Mouse (Mus musculus) T-helper 1 cell (primary cell): ENCODE results near the gene Foxq1.

Experiments
- in situ Hi-C: fragments of 300-600 bp; cut with MboI, MseI; formaldehyde crosslinking; loops from one replicate; pipeline ENCODE4 v1.15.1; 2025; ENCODE audit warnings: high pct_unique_total_duplicates

The Foxq1 gene

DNA sequence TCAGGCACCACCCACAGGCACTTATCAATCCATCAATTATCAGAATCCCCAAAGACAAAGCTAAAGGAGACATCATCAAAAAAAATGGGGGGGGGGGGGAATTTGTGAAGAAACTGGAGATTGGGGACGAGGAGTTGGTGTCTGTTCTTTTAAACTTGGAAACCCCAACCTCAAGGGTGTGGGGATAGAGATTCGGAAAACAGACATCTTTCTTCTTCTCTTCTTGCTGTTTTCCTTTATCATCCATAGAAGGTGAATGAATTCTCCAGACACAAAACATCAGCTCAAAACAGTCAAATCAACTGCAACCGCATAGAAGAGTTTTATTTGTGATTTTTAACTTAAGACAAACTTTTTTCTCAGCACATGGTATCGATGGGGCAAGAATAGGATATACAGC, at the start of gene Foxq1:
TSS of gene Foxq1 (plus strand) at position 301 of the 400 bp plus-strand sequence.
- in situ Hi-C loops = loop anchor here (10.0 to 25.0 kb wide), 2 partner anchors 844 to 1239 kb away; no protein-coding TSS in a partner anchor

DNA sequence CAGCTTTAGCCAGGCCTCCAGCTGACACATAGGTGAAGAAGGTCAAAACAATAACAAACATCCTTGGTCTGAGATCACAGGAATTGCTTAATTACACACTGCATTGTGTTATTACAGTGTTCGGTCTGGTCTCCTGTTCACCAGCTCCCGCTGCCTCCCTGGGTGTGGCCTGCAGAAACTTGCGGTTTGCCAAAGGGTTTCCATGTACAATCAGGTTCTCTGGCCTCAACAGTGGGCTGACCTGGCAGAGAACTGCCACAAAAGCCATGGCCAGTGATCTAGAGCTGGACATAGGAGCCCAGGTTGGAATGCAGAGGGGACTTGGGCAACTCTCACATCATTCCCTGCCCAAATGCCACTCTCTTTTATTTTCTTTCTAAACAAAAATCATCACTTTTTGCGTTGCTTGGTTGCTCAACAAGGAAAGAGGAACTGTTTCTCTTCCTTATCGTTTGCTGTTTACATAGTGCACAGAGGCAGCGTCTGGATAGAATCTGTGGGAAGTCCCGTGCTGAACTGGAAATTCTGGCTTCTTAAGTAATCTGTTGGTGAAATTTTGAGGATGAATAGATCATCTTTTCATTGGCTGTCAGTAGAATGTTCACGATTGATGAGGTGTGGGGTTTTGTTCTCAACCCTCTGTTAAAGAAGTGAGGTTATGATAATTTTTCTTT, 49.3 kb upstream of the Foxq1 start:
- in situ Hi-C loops = no loop called here

DNA sequence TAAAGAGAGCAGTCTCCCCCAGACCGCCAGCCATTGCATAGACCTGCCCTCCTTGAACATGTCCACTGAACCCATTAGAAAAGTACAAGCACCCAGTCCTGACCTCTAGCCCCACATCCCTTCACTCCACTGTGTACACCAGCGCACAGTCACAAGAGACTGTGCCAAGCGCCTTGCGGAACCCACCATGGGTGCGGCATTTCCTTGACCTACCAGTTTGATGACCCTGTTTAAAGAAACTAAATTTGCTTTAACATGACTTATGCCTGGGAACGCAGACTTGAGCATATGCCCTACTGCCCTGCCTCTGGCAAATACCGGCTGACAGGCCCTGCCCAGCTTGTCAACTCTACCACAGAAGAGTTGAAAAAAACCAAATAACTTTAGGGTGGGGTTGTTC, 40.7 kb upstream of the Foxq1 start:
- in situ Hi-C loops = no loop called here

DNA sequence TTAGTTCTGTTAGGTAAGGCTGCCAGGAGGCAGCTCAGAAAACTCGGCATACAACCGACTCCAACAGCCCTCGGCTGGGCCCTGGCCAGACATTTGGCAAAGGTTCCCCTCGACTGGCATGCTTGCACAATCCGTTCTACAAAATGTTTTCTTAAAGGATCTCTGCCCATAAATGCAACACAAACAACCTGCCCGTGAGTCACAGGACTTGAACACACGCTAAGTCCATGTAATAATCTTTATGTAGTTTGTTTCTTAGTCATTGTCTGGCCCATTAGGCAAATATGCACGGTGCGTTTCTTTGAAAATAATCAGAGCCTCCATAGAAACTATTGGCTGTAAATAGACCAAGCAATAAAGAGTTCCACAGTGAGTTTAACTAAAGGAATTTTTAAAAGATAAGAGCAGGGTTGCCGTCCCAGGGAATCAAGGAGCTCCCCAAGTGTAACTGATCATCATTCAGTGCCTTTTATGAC, 37.5 kb upstream of the Foxq1 start:
- in situ Hi-C loops = no loop called here

DNA sequence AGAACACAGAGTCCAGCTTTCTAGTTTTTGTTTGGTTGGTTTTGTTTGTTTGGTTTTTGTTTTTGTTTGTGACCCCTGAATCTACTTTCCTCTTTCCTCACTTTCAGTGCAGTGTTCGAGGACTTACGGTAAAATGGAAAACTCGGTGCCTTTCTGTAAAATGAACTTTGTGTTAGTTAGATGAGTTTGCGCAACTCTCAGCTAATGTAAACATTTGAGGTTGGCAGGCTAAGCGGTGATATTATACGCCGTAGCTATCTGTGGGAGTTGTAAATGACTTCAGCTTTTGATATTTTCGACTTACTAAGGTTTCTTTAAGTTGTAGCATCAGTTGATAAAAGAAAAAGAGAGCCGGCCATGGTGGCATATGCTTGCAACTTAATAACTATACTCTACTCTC, 37.0 kb upstream of the Foxq1 start:
- in situ Hi-C loops = no loop called here

DNA sequence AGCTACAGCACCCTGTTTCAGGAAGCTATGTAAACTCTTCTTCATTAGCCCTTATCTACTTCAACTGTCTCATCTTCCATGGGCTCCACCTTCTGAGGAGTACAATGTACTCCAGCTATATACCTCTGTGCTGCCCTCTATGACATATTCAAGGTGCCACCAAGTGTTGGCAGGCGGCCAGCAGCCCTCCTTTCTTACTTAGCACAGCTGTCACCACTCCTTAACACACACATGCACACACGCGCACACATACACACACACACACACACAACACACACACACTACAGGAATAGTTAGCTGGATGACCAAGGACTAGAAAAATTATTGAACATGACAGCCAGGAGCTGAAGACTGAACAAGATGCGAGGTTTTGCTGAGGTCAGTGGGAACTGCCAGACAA, 31.0 kb upstream of the Foxq1 start:
- in situ Hi-C loops = no loop called here

DNA sequence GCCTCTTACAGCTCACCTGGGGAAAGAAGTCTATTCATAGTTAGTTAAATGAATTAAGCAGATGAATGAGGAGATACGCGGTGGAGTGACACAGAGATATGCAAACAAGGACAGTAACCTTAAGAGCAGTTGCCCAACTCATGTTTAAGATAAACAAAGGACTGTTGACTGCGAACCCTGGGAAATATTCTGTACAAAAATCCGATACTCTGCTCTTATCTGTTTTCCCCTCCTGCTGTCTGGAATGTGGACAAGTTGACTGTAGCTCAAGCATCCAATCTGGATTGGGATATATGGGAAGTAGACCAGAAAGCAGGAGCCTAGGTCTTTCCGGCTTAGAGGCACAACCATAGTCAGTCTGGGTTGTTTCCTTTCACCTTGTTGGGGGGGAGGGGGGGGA, 24.7 kb upstream of the Foxq1 start:
- in situ Hi-C loops = no loop called here

DNA sequence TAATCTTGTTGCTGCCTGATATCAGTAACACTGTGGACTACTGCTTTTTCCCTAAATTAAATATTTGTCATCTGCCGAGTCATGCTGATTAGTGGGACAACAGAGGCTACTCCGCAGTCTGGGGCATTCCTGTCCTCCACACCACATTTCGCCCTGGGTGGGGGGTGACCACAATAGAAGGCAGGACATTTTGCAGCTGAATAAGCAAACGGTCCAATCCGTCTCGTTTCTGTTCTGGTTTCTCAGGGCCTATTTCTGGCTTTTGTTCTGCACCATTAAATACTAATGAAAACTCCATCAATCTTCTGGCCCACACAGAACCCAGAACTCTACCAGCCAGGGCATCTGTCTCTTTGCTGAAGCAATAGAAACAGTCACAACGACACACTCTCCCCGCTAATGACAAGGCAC, 24.3 kb upstream of the Foxq1 start:
- in situ Hi-C loops = no loop called here

DNA sequence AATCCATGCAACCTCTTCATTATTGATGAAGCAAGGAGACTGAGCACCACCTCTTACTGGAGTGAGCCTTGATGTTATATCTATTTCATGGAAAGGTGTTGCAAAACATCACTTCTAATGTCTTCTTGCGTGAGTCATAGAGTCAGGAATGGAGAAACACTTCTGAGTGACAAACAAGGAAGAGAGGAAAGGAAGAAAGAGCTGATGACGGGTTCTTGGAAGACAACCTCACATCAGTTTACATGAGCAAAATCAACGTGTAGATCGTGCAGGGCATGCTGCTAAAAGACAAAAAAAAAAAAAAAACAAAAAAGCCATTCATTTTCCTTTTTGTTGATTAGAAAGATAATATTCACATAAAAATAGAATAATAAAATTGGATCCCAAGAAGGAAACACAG, 21.2 kb upstream of the Foxq1 start:
- in situ Hi-C loops = no loop called here

DNA sequence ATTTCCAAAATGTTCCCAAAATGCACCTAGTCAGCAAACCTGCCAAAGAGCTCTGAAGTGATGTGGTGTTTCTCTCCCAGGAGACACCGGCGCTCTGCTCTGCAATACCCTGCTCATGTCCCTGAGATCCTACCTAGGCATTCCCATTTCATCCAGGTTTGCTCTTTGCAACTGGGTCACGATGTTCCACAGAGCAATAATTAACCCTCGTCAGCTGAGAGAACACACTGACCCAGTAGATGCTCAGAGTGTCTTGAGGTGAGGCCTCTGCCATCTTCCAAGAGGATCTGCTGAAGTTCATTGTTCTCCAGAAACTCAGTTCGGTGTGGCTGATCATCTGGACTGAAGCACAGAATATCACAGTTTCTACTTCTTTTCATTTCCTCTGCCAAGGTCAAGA, 12.9 kb upstream of the Foxq1 start:
- in situ Hi-C loops = no loop called here

DNA sequence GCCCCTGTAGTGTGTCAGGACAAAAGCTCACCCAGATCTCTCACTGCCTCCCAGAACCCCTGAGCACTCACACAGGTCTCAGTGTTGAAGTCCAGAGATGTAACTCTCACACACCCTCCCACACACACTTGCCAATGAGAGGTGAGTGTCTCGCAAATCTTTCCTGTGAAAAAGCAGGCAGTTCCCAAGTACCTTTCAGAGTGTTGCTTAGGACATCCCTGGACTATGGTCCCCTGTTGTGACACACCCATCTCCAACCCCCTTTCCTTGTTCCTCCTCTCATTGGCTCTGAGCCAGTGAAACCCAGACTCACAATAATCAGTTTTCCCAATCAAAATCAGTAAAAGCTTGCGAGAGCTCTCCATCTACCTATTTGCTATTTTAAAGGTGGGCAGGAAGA, 9.2 kb upstream of the Foxq1 start:
- in situ Hi-C loops = no loop called here

DNA sequence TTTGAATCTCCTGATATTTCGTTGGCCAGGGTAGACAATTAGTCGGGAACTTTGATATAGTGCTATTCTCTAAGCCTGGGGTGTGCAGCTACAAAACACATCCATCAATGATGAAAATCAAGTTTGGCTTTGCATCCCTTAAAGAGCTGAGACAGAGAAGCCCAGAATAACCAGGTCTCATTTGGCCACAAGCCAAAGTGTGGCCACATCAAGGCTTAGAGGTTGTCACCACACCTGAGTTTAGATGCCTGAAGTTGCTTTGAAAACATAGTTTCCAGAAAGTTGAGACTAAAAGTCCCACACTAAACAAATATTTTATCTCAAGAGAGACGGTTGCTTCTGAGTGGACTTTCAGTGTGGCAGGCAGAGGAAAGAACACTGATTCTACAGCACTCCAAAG, 8.7 kb upstream of the Foxq1 start:
- in situ Hi-C loops = no loop called here

DNA sequence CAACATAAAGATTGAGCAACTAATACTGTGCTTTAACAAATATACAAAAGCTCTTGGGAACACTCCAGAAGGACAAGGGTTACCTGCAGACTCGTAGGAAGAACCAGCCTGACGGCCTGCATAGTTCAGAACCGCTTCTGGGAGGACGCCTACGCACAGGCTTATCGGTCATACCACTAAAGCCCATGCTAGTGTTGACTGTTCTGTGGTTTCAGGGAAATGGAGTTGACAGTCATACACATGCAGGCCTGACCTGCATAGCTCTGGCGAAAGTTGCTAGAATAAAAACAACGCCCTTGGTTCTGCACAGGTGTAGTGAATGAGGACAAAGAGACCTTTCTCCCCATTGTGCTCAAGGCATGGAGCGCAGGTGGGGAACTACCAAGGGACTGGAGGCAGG, 8.3 kb upstream of the Foxq1 start:
- in situ Hi-C loops = no loop called here

DNA sequence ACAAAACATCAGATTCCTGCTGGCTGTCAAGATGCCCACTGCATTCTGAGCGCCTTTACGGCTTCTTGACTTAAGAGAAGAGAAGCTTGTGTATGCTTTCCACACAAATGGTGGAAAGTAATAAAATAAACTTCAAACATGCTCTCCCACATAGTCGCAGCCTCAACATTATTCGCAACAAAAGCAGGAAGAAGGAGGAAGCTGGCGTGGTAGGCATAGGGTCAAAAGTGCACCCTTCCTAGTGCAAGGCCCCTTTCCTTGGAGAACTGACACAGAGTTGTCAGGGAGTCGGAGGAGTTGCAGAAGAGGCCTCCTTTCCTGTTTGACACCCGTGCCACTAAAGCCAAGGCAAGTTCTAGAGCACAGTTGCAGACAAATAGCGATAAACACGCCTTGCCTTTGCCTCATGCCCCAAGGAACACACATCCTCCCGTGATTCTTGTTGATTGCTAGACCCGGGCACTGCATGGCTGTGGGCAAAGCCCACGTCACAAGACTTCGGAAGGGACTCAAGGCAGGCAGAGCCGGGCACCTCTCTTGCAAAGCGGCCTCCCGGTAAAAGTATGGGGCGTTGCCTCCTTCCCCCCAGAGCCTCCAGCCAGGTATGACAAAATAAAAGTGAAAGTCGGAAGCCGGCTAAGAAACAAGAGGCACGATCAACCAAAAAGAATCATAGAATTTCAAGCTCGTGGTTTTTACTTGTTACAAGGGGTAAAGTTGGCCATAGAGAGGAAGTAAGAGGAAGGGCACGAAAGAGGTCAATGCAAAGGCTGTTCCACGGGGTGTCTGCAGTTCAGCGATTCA, 1.2 kb downstream of the Foxq1 start:
- in situ Hi-C loops = loop anchor here (10.0 to 25.0 kb wide), 2 partner anchors 845 to 1238 kb away; no protein-coding TSS in a partner anchor

DNA sequence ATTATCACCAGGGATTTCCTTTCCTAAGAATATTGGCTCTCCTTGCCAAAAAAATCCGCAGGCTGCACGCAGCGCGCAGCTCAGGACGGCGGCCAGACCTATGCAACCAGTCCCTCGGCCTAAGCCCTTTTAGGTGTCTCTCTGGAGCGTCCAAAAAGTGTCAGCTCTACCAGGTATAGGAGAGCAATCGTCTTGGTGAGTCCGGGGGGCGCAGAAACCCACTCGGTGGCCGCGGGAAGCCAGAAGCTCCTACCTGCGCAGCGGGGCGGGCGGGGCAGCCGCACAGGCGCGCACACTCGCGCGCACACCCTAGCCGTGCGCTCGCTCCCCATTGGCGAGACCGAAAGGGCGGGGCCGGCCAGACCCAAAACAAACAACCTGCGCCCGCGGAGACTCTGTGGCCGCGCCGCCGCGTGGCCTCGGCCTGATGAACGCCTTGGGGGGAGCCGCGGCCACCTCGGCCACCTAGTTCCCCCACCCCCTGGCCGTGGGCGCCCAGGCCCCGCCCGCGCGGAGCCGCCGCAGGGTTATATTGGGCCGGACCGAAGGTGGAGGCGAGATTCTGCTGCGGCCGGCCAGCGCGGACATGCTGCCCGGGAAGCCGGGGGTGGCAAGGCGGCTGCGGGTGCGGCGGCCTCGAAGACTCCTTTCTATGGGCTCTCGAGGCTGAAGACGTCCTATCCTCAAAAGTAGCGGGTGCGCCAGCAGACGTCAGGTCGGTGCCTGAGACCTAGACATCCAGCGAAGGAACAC, 2.0 kb downstream of the Foxq1 start:
- in situ Hi-C loops = loop anchor here (10.0 to 25.0 kb wide), 2 partner anchors 846 to 1237 kb away; no protein-coding TSS in a partner anchor

DNA sequence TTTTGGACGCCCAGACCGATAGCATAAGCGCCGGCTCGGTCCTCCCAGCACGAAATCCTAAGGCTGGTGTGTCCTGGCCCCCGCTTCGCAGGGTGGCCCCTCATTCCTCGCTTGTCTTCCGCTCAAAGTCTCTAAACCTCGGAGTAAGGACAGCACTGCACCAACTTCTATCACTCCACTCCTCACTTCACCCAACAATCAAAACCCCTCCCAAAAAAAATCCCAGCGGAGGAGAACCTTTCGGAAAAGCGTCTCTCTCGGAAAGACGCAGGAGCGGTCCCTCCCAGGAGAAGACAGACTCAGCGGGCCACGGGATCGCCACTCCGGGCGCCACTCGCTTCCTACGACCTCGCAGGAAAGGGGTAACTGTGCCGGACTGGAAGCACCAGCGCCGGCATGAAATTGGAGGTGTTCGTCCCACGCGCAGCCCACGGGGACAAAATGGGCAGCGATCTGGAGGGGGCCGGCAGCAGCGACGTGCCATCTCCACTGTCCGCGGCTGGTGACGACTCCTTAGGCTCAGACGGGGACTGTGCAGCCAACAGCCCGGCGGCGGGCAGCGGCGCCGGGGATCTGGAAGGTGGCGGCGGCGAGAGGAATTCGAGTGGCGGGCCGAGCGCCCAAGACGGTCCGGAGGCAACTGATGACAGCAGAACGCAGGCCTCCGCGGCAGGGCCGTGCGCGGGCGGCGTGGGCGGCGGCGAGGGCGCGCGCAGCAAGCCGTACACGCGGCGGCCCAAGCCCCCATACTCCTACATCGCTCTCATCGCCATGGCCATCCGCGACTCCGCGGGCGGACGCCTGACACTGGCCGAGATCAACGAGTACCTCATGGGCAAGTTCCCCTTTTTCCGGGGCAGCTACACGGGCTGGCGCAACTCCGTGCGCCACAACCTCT, 2.8 kb downstream of the Foxq1 start, which contains the start of gene A530084C06Rik:
TSS of gene A530084C06Rik (minus strand) at position 813 of the 898 bp plus-strand sequence.
- in situ Hi-C loops = loop anchor here (10.0 to 25.0 kb wide), 2 partner anchors 846 to 1236 kb away; no protein-coding TSS in a partner anchor

DNA sequence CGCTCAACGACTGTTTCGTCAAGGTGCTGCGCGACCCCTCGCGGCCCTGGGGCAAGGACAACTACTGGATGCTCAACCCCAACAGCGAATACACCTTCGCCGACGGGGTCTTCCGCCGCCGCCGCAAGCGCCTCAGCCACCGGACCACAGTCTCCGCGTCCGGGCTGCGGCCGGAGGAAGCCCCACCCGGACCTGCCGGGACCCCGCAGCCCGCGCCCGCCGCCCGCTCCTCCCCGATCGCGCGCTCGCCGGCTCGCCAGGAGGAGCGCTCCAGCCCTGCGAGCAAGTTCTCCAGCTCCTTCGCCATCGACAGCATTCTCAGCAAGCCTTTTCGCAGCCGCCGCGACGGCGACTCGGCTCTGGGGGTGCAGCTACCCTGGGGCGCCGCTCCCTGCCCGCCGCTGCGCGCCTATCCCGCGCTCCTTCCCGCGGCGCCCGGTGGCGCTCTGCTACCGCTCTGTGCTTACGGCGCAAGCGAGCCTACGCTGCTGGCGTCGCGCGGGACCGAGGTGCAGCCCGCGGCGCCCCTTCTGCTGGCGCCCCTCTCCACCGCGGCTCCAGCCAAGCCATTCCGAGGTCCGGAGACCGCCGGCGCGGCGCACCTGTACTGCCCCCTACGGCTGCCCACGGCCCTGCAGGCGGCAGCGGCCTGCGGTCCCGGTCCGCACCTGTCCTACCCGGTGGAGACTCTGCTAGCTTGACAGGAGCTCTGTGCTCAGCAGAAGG, 3.6 kb downstream of the Foxq1 start:
- in situ Hi-C loops = loop anchor here (5.0 to 25.0 kb wide), 4 partner anchors 68 to 1235 kb away; partner anchors contain the start of gene Foxf2

DNA sequence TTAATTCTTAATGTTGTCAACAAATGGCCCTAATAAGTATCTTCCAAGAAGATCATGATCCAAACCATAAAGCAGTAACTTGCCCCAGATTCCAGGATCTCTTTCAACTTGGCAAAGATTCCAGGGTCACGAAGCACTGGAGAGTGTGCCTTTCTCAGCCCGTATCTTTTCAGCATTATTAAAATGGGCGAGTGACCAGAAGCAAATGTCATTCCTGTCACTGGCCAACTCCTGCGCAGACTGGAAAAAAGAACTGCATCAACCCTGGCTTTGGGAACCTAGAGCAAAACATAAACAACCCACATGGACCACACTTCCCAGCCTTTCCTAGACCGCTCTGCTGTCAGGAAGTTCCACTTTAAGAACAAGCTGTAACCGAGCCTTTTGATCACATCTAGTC, 8.5 kb downstream of the Foxq1 start:
- in situ Hi-C loops = loop anchor here (5.0 to 25.0 kb wide), 3 partner anchors 63 to 1000 kb away; partner anchors contain the start of gene Foxf2

DNA sequence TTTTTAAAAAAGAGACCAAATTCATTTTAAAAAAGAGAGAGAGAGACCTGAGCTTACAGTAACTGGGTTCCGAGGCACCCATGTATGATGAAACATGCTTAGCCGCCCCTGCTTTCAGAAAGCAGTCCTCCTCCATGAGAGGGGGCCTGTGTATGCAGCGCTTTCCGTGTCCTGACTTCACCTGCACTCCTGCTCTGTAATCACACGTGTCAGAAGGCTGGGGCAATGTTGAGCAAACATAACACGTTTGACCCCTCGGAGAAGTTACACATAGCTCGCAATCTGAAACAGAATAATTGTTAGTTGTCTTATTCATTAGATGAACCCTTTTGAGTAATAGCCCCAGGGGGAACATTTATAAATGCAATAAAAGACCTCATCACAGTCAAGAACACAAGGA, 11.2 kb downstream of the Foxq1 start:
- in situ Hi-C loops = loop anchor here (10.0 to 25.0 kb wide), 2 partner anchors 855 to 1002 kb away; no protein-coding TSS in a partner anchor
